Mouse (Mus musculus) bone marrow, adult 2 months (tissue): ENCODE measurements around the gene Dppa5a. TPM values are rescaled to one million over a fixed set of nuclear protein-coding genes. Genes with fewer than 3 reads are reported as not detected.

Experiments used
- H3K27ac ChIP-seq: fragments of 200-500 bp; 2 replicates; pipeline ENCODE4 v1.5.1; 2012; ENCODE audit warnings: low read depth, mild to moderate bottlenecking, control low read depth, inconsistent platforms, low read length; ENCODE audit not compliant: control insufficient read depth, poor library complexity, insufficient read depth
- H3K4me1 ChIP-seq: fragments of 200-500 bp; 2 replicates; pipeline ENCODE4 v1.6.1; 2011; ENCODE audit warnings: low read length; ENCODE audit not compliant: control insufficient read depth, insufficient read depth
- H3K4me3 ChIP-seq: fragments of 200-500 bp; replicated peaks from 2 replicates; pipeline ENCODE3; 2011; ENCODE audit warnings: mild to moderate bottlenecking, low read depth, low read length, control low read depth; ENCODE audit not compliant: control insufficient read depth
- CTCF ChIP-seq: fragments of 200-500 bp; IDR thresholded peaks from 2 replicates; pipeline ENCODE4 v1.5.1; 2011; ENCODE audit warnings: low read length, control low read depth; ENCODE audit not compliant: control insufficient read depth, insufficient read depth
- POLR2A ChIP-seq: fragments of 200-500 bp; IDR thresholded peaks from 2 replicates; pipeline ENCODE4 v1.6.1; 2011; ENCODE audit warnings: low read depth, mild to moderate bottlenecking, control low read depth, low read length, borderline replicate concordance; ENCODE audit not compliant: control insufficient read depth
- WGBS: fragments of 180-500 bp; shearing (Covaris S2); methylation state at CpG from one replicate; pipeline ENCODE4 v1.1.7; 2018; 5-methylcytosine and 5-hydroxymethylcytosine counted together
- polyA plus RNA-seq: library from polyadenylated mRNA; stranded (reverse); fragments of >200 nt; gene quantifications from 2 replicates; pipeline ENCODE4 v1.2.4, GENCODE M21; 2011; ENCODE audit warnings: low replicate concordance; ENCODE audit not compliant: missing spikeins, insufficient read depth, insufficient read length

Gene Dppa5a
- polyA plus RNA-seq, 1 experiment = 921 TPM

DNA sequence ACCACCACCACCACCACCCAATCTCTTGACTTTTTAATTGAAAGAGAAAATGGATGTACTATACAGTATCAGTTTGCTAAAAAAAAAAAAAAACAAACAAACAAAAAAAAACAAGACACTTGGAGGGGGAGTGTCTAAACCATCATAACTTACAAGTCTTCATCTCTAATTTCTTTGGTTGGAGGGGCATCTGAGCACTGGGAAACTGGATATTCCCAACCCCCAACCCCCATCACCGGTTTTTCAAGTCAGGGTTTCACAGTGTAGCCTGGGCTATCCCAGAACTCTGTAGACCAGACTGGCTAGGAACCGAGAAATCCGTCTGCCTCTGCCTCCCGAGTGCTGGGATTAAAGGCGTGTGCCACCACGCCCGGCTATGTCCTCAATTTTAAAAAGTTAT lies 1.8 kb upstream of the Dppa5a start:
- TF ChIP-seq POLR2A (no peak), CTCF (no peak)
- Histone ChIP-seq H3K4me3 (no peak overlapping the region), H3K4me1 (no peaks in the 10 kb centered on the region), H3K27ac (no peak overlapping the region)
- 78% methylated on average over 7 of the region's 7 CpGs for whole genome bisulfite sequencing

DNA sequence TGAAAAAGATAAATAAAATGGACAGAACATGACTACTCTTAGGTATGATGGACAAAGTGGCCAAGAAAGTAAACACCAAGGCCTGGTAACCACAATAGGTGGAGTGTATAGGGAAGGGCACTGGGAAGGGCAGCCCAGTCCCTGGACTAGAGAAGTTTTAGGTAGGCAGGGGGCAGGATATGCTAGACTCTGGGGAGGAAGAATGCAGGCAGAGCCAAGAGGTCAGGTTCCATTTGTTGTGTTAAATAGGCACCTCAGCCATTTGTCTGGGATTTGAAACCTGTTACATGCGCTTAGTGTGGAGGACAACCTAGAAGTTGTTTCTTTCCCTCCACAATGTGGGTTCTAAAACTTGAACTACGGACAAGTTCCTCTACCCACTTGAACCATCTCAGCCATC lies 1.4 kb upstream of the Dppa5a start:
- no peak overlapping the region for H3K4me3 ChIP-seq
- TF ChIP-seq POLR2A (no peak), CTCF (no peak)
- 88% methylated on average over 2 of the region's 2 CpGs for WGBS
- no peaks in the 10 kb centered on the region for H3K4me1 ChIP-seq
- no peak overlapping the region for H3K27ac ChIP-seq

DNA sequence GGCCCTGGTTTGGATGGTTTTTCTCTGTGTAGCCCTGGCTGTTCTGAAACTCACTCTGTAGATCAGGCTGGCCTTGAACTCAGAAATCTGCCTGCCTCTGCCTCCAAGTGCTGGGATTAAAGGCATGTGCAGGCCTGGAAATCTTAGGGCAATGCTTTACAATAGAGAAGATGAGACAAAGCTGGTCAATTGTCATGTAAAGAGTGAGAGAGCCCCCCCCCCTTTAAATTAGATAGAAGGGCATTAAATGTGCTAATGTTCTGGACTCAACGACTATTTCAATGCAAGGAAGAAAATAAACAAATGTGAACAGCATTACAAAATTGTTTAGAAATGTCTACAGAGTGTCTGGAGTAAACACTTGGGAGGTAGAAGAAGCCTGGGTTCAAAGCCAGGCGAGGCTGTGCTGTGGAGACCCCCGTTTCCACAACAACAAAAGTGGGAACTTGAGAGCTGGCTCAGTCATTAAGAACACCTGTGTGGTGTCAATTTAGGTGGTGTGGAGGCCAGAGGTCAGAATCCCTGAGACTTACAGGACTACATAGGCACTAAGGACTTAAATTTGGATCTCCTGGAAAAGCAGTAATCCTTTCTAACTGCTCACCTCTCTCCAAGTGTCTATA lies 805 bp upstream of the Dppa5a start:
- Histone ChIP-seq H3K4me1 (no peaks in the 10 kb centered on the region), H3K4me3 (no peak overlapping the region), H3K27ac (no peak overlapping the region)
- TF ChIP-seq CTCF (no peak), POLR2A (no peak)
- 59% methylated on average over 3 of the region's 3 CpGs for WGBS

DNA sequence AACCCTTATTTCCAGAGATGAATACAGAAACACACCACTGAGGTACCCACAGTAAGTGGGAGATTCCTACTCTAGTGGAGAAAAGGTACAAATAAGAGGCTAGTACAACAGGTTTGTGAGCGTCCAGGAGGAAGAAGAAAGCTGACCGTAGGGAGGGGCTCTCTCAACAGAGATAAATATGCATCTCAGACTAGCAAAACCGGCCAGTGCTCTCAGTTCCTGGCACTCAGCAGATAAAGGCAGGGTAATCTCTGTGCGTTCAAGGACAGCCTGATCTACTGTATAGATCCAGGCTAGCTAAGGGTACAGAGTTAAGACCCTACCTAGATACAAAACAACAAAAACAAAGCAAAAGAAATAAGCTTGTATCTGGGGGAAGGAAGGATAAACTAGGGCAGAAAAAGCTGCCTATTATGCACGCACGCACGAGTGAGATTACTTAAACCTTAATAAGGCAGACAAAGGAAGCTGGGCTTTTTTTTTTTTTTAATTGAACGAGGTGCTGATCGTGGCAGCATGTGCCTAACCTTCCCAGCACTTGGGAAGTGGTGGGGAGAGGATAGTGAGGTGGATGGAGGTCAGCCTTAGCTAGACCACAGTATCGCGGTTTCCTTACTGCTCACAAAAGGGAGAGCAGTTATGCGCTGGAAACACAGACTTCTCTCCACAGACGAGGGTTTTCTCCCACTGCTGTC lies 2.0 kb downstream of the Dppa5a start:
- no peak overlapping the region for H3K4me3 ChIP-seq
- TF ChIP-seq CTCF = no peak
- no peak for TF ChIP-seq POLR2A
- no peaks in the 10 kb centered on the region for H3K4me1 ChIP-seq
- no peak overlapping the region for H3K27ac ChIP-seq
- 33% methylated on average over 13 of the region's 13 CpGs for WGBS

DNA sequence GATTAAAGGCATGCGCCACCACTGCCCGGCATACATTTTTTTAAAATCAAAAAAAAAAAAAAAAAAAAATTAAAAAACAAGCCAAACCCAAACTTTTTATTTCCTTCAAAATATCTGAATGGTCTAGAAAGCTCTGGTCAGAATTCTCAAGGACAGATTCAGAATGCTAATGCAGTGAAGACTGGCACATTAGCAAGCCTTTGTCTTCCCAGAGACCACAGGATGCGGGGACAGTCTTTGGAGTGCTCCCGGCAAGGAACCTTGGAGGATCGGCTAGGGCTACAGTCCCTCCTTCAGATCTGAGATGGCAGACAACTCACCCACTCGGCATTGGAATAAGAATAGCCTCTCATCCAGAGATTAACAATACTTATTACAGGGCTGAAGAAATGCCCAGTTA lies 3.3 kb downstream of the Dppa5a start:
- WGBS = 88% methylated on average over 6 of the region's 6 CpGs

DNA sequence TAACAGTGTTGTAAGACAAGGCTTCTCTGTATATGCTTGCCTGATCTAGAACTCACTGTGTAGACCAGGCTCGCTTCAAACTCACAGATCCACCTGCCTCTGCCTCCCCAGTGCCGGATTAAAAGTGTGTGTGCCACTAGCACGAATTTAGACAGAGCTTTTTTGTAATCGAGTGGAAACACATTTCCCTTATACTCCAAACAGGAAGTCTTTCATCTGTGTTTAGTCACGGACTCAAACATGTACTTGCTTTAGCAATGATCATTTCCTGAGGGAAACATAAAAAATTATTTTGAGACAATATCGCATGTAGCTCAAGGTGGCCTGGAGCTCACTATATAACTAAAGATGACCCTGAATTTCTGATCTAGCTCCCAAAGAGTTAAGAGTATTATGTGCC lies 4.6 kb downstream of the Dppa5a start:
- Histone ChIP-seq H3K4me3 (no peak overlapping the region), H3K4me1 (no peaks in the 10 kb centered on the region), H3K27ac (no peak overlapping the region)
- 4% methylated on average over 6 of the region's 6 CpGs for WGBS
- no peak for TF ChIP-seq CTCF
- no peak for TF ChIP-seq POLR2A

More for the DNA sequence above, 3.3 kb downstream of the Dppa5a start:
- Histone ChIP-seq H3K4me3 (no peak overlapping the region), H3K27ac (no peak overlapping the region), H3K4me1 (no peaks in the 10 kb centered on the region)
- no peak for TF ChIP-seq POLR2A
- TF ChIP-seq CTCF = no peak

DNA sequence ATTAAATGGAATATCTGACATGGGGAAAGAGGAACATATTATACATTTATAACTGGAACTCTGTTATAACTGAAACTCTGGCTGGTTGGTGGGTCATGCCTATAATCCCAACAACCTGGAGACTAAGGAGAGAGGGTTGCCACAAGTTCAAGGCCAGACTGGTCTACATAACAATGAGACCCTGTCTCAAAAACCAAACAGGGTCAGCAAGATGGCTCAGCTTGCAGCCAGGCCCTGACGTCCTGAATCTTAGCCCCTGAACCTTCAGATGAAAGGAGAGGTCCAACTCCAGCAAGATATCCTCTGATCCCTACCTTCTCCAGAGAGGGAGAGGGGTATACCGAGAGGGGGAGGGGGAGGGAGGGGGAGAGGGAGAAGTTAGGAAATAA lies 7.5 kb downstream of the Dppa5a start:
- Histone ChIP-seq H3K4me3 (no peak overlapping the region), H3K4me1 (no peaks in the 10 kb centered on the region), H3K27ac (no peak overlapping the region)
- WGBS = 63% methylated on average over 2 of the region's 2 CpGs
- TF ChIP-seq CTCF (no peak), POLR2A (no peak)

DNA sequence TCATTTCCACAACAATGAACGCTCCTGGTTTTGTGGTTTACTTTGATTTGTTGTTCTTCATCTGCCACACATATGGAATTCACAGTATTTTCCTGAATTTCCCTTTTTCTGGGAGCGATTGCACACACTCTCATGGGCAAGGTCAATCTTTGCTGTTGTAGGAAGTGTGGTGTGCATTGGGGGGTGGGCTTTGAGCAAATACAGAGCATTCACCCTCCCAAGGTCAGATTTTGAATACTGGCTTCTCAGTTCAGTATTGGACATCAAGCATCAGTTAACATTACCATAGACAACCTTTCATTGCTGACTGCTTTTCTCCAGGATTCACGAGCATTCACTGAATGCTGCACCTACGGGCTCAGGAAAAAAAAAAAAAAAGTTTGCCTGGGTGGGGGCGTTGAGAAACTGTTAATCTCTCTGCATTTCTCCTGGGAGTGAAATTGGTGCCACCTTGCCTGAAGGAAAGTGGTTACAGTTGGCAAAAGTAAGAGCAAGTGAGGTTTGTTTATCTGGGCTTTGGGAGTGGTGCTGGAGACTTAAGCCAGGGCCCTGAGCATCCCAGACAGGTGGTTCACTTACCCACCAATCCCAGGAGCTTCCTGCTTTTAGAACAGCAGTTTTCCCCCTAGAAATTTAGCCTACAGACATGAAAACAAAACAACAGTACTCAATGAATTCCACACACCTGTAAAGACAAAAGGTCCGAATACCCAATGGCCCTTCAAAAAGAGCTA lies 8.1 kb downstream of the Dppa5a start:
- Histone ChIP-seq H3K4me3 (no peak overlapping the region), H3K4me1 (no peaks in the 10 kb centered on the region), H3K27ac (no peak overlapping the region)
- TF ChIP-seq CTCF (no peak), POLR2A (no peak)
- WGBS = 72% methylated on average over 6 of the region's 6 CpGs

DNA sequence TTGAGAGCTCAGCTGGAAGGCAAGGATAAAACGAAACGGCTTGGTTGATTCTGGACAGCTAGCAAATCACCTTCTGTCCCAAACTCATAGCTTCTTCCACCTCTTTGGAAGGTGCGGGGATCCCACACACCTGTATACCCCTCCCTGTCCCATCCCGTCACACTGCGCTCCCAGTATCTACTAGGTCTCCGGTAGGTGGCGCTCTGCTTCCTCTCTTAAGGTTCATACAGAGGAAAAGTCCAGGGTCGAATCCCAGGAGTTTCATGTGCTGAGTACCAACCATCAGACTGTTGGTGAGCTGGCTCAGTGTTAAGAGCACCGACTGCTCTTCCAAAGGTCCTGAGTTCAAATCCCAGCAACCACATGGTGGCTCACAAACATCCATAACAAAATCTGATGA lies 9.9 kb downstream of the Dppa5a start:
- Histone ChIP-seq H3K27ac (no peak overlapping the region), H3K4me3 (no peak overlapping the region), H3K4me1 (no peaks in the 10 kb centered on the region)
- WGBS = 8% methylated on average over 9 of the region's 9 CpGs
- peak; percentile 73 for TF ChIP-seq CTCF
- TF ChIP-seq POLR2A = no peak
